Mouse (Mus musculus) layer of hippocampus, postnatal 36 days (tissue): Measurements from ENCODE around the gene Gpr152. TPM values are rescaled to one million over a fixed set of nuclear protein-coding genes. Genes with fewer than 3 reads are reported as not detected.
"Not testable (repeated sequence)": the region's sequence is repeated elsewhere in the genome, so short reads cannot be mapped to it uniquely, and the experiment has no call there.

Source experiments
- DNase-seq, 2 experiments: peaks; one replicate each; pipeline ENCODE4 v3.0.0; 2022
- total RNA-seq, 2 experiments: library from RNA; stranded (reverse); gene quantifications; 2 replicates each; pipeline ENCODE4 v1.2.3; 2021

The Gpr152 gene
- total RNA-seq, 2 experiments from 2014 or later, result 0.10 TPM

GRCm38 (mm10) chr19:4131075-4131474, 8.5 kb upstream of the Gpr152 start:
- DNase-seq, result no peak

- no peak for DNase-seq
These were observed 7.8 kb upstream of the Gpr152 start for GRCm38 (mm10) chr19:4131768-4132167.

GRCm38 (mm10) chr19:4134354-4134753, 5.2 kb upstream of the Gpr152 start:
- DNase-seq, result no peak

- DNase-seq, result not testable (repeated sequence)
These were observed 4.2 kb upstream of the Gpr152 start for GRCm38 (mm10) chr19:4135229-4135962.

GRCm38 (mm10) chr19:4135963-4136345, 3.6 kb upstream of the Gpr152 start:
- DNase-seq, result not testable (repeated sequence)

GRCm38 (mm10) chr19:4136463-4136862, 3.1 kb upstream of the Gpr152 start:
- DNase-seq, result no peak

- DNase-seq, result no peak
These were observed 1.7 kb upstream of the Gpr152 start for GRCm38 (mm10) chr19:4137913-4138312.

- no peak for DNase-seq
These were observed 560 bp downstream of the Gpr152 start for GRCm38 (mm10) chr19:4140147-4140546.

- DNase-seq, result no peak
These were observed 3.0 kb downstream of the Gpr152 start for GRCm38 (mm10) chr19:4142416-4143173.

GRCm38 (mm10) chr19:4143759-4144268, 4.2 kb downstream of the Gpr152 start, which contains the start of gene Cabp4:
TSS of gene Cabp4 (minus strand) at chr19:4144033.
- no peak for DNase-seq

- DNase-seq, result no peak
These were observed 5.2 kb downstream of the Gpr152 start for GRCm38 (mm10) chr19:4144550-4145498.

- DNase-seq, result no peak
These were observed 6.3 kb downstream of the Gpr152 start for GRCm38 (mm10) chr19:4145936-4146335.

- no peak for DNase-seq
These were observed 6.9 kb downstream of the Gpr152 start for GRCm38 (mm10) chr19:4146366-4147021.

GRCm38 (mm10) chr19:4147022-4147405, 7.4 kb downstream of the Gpr152 start:
- no peak for DNase-seq

GRCm38 (mm10) chr19:4147782-4148490, 8.3 kb downstream of the Gpr152 start:
- DNase-seq, result no peak

GRCm38 (mm10) chr19:4148491-4148806, 8.9 kb downstream of the Gpr152 start, which contains the start of gene Coro1b:
TSS of gene Coro1b (plus strand) at chr19:4148619.
- DNase-seq, result peak; percentile 93 to 95

GRCm38 (mm10) chr19:4148819-4149218, 9.2 kb downstream of the Gpr152 start:
- DNase-seq, result no peak

- no peak for DNase-seq
These were observed 9.7 kb downstream of the Gpr152 start for GRCm38 (mm10) chr19:4149283-4149682.

GRCm38 (mm10) chr19:4149764-4150461, 10.3 kb downstream of the Gpr152 start:
- no peak for DNase-seq
